Mouse (Mus musculus): ENCODE data around the gene Fga. TPM values are rescaled to one million over a fixed set of nuclear protein-coding genes. Genes with fewer than 3 reads are reported as not detected.
A peak's percentile ranks its signal among the peaks of the same experiment; 100 is the strongest.

Fga gene
- total and polyA plus RNA-seq, 3 experiments = not detected

DNA sequence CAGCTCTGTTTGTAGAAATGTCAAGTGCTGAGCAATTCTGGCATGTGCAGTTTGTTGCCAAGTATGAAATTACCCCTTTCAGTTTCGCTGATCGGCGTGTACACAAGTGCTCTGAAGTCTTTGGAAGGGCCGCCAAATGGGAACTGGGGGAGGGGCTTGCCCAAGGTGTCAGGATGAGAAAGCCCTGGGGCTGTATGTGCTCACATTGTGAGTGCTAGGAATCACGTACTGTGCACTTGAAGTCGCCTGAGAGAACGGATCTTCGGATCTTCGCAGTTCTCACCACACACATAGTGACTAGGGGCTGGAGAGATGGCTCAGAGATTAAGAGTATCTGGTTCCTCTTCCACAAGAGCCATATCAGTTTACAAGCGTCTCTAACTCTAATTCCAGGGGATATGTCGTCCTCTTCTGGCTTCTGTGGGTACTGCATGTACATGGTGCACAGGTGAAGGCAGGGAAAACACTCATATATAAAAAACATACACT is 54.7 kb downstream of the Fga start (continued):
- TF ChIP-seq MAFK (IDR thresholded peaks at IDR 0.05; ENCODE audit: borderline replicate concordance, low read depth, low read length) = no peak
- TF ChIP-seq MYC (IDR thresholded peaks at IDR 0.05; ENCODE audit: low read depth, low read length) = no peak
- no peak for TF ChIP-seq NELFE (IDR thresholded peaks at IDR 0.05; ENCODE audit: low read depth, low read length)
- TF ChIP-seq RCOR1 (IDR thresholded peaks at IDR 0.05; ENCODE audit: low read depth, low read length) = 0 out of 2 replicates have a peak, but pooled peaks have one; percentile 40
- no peak for TF ChIP-seq KAT2A (conservative IDR thresholded peaks at IDR 0.05; ENCODE audit: low read depth, low read length)
- no peak for TF ChIP-seq POLR2AphosphoS2 (IDR thresholded peaks at IDR 0.05; ENCODE audit: low read length)
- no peak for TF ChIP-seq ELF1 (IDR thresholded peaks at IDR 0.05; ENCODE audit: low read depth, low read length)
- no peak for TF ChIP-seq ZKSCAN1 (IDR thresholded peaks at IDR 0.05; ENCODE audit: low read depth, low read length)
- TF ChIP-seq E2F4 (IDR thresholded peaks at IDR 0.05; ENCODE audit: borderline replicate concordance, low read depth, low read length) = no peak
- TF ChIP-seq POLR2A (IDR thresholded peaks at IDR 0.05; ENCODE audit: control insufficient read depth in 1 of 2, insufficient read depth in 1 of 2, low read depth in 1 of 2, low read length in 2 of 2, poor library complexity in 1 of 2) = no peak
- TF ChIP-seq NRF1 (IDR thresholded peaks at IDR 0.05; ENCODE audit: insufficient read depth, low read depth, low read length, poor library complexity, severe bottlenecking) = no peak
- peak; percentile 55 to 100 (median 95) for TF ChIP-seq CTCF (IDR thresholded peaks at IDR 0.05 in 2 of 3, conservative IDR thresholded peaks at IDR 0.05 in 1 of 3; ENCODE audit: control insufficient read depth in 1 of 3, insufficient read depth in 1 of 3, low read depth in 2 of 3, low read length in 3 of 3, poor library complexity in 1 of 3, severe bottlenecking in 1 of 3)

Other genes with a start within 250 kb of the Fga start
- gene Rbm46, start 149.6 kb upstream of the Fga start, total RNA-seq (2012; rRNA removed) = not detected in 2 replicates
- gene Rbm46, start 149.6 kb upstream of the Fga start, polyA plus RNA-seq (2012; ENCODE audit: insufficient read depth in 1 of 2, insufficient read length in 2 of 2, low read depth in 1 of 2, low replicate concordance in 2 of 2, missing spikeins in 1 of 2) = not detected
- gene Lrat, start 122.1 kb upstream of the Fga start, total RNA-seq (2012; rRNA removed) = not detected in 2 replicates
- not detected for gene Lrat, start 122.1 kb upstream of the Fga start, polyA plus RNA-seq (2012; ENCODE audit: insufficient read depth in 1 of 2, insufficient read length in 2 of 2, low read depth in 1 of 2, low replicate concordance in 2 of 2, missing spikeins in 1 of 2)
- gene Fgg, start 18.4 kb upstream of the Fga start, total RNA-seq (2012; rRNA removed) = not detected in 2 replicates
- gene Fgg, start 18.4 kb upstream of the Fga start, polyA plus RNA-seq (2012; ENCODE audit: insufficient read depth in 1 of 2, insufficient read length in 2 of 2, low read depth in 1 of 2, low replicate concordance in 2 of 2, missing spikeins in 1 of 2) = not detected
- not detected in 2 replicates for gene Fgb, start 23.8 kb downstream of the Fga start, total RNA-seq (2012; rRNA removed)
- not detected for gene Fgb, start 23.8 kb downstream of the Fga start, polyA plus RNA-seq (2012; ENCODE audit: insufficient read depth in 1 of 2, insufficient read length in 2 of 2, low read depth in 1 of 2, low replicate concordance in 2 of 2, missing spikeins in 1 of 2)
- 85.6 and 87.5 TPM in 2 replicates for gene Plrg1, start 29.4 kb downstream of the Fga start, total RNA-seq (2012; rRNA removed)
- 10 to 100 TPM in 1 of 2 experiments, not detected in 1; 88.8 TPM for gene Plrg1, start 29.4 kb downstream of the Fga start, polyA plus RNA-seq (2012; ENCODE audit: insufficient read depth in 1 of 2, insufficient read length in 2 of 2, low read depth in 1 of 2, low replicate concordance in 2 of 2, missing spikeins in 1 of 2)
- not detected in 2 replicates for gene Dchs2, start 101.9 kb downstream of the Fga start, total RNA-seq (2012; rRNA removed)
- gene Dchs2, start 101.9 kb downstream of the Fga start, polyA plus RNA-seq (2012; ENCODE audit: insufficient read depth in 1 of 2, insufficient read length in 2 of 2, low read depth in 1 of 2, low replicate concordance in 2 of 2, missing spikeins in 1 of 2) = not detected

All from MEL (cell line).